Mouse (Mus musculus) heart, adult 2 months (tissue): ENCODE results near the gene D630045J12Rik.

Experiments
- CTCF ChIP-seq: fragments of 200-600 bp; IDR thresholded peaks from 2 replicates; pipeline ENCODE4 v1.8.1; 2022; ENCODE audit warnings: antibody characterized with exemption, mild to moderate bottlenecking, moderate library complexity
- EP300 ChIP-seq: fragments of 200-500 bp; IDR thresholded peaks from 2 replicates; pipeline ENCODE4 v1.6.1; 2011; ENCODE audit warnings: low read depth, low read length, control low read depth; ENCODE audit not compliant: insufficient read depth

- no peak for TF ChIP-seq CTCF
- no peak for TF ChIP-seq EP300
These were observed 161.3 kb downstream of the D630045J12Rik start for GRCm38 (mm10) chr6:38092539-38092938.
